Comparison of ENCODE assay signal across 18 mouse cellular contexts in the genomic region with DNA sequence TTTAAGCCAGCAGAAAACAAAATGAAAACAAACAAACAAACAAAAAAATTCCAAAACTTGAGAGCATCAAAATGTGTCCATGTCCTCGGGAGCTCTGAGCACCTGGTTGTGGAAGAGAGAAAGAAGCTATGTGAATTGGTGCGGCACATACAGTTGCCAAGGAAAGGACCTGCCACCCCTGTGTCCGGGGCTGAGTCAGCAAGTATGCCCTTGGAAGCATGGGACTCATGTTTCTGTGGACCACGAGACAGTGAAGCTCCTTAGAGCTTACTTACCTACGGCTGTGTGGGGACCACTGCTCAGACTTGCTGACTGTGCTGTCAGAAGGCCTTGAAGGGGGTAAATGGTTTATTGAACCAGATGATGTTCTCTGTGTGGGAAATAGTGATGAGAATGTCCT. TPM values are rescaled to one million over a fixed set of nuclear protein-coding genes. Genes with fewer than 3 reads are reported as not detected.
DNase-seq lines count a peak whose midpoint lies in the region; ATAC-seq and TF ChIP-seq lines count a peak whose summit lies in the region.
"Had no signal": no experiment of that assay in that cellular context is flagged by ENCODE, and none has a peak within 500 bp of the region (broad histone marks: within the 10 kb centered on the region; RNA-seq: fewer than 3 reads in every experiment).

No protein-coding gene starts in this region.

- no peak for TF ChIP-seq CTCF in bone marrow macrophage, adult 2 months (IDR thresholded peaks at IDR 0.05; ENCODE audit: low read depth, low read length)

- no peak overlapping the region for H3K4me2 ChIP-seq in liver, embryonic 12.5 days
- H3K4me2 ChIP-seq: embryonic facial prominence, embryonic 12.5 days; forebrain, embryonic 15.5 days; heart, embryonic 13.5 days; hindbrain, embryonic 15.5 days had no signal

- peaks cover 98% of the 10 kb centered on the region for H3K79me2 ChIP-seq in macrophage (ENCODE audit: inconsistent target)

- H3K9me3 ChIP-seq in liver, embryonic 12.5 days (replicated peaks) = no peaks in the 10 kb centered on the region
- H3K9me3 ChIP-seq: embryonic facial prominence, embryonic 12.5 days; forebrain, embryonic 15.5 days; heart, embryonic 13.5 days; hindbrain, embryonic 15.5 days had no signal

- H3K27me3 ChIP-seq in liver, embryonic 12.5 days (replicated peaks) = no peaks in the 10 kb centered on the region
- H3K27me3 ChIP-seq: embryonic facial prominence, embryonic 12.5 days; forebrain, embryonic 15.5 days; heart, embryonic 13.5 days; hindbrain, embryonic 15.5 days had no signal

- H3K36me3 ChIP-seq in liver, embryonic 12.5 days = peaks cover 28% of the 10 kb centered on the region
- H3K36me3 ChIP-seq in macrophage (ENCODE audit: inconsistent target) = no peaks in the 10 kb centered on the region

- H3K27ac ChIP-seq in liver, embryonic 12.5 days = peak overlapping the region; percentile 93; the same call in 1 of the 2 replicates
- H3K27ac ChIP-seq in bone marrow macrophage, adult 2 months (ENCODE audit: insufficient read depth, low read depth, low read length) = peak overlapping the region; percentile 1; the same call in 1 of the 2 replicates
- H3K27ac ChIP-seq in macrophage = 0 out of 2 replicates have a peak overlapping the region, but pooled peaks have one; percentile 5
- H3K27ac ChIP-seq: embryonic facial prominence, embryonic 12.5 days; forebrain, embryonic 15.5 days; heart, embryonic 13.5 days; hindbrain, embryonic 15.5 days had no signal

- 82% methylated on average over 5 of the region's 5 CpGs for WGBS in liver, embryonic 12.5 days (ENCODE audit: insufficient replicate concordance)
- 85% methylated on average over 5 of the region's 5 CpGs for WGBS in macrophage (ENCODE audit: missing documents)

- no peak for ATAC-seq in liver, embryonic 12.5 days
- ATAC-seq: forebrain, embryonic 15.5 days; intestine, embryonic 16.5 days had no signal

- peaks cover 57% of the 10 kb centered on the region for H3K4me1 ChIP-seq in liver, embryonic 12.5 days
- peaks cover 51% of the 10 kb centered on the region for H3K4me1 ChIP-seq in bone marrow macrophage, adult 2 months (ENCODE audit: control insufficient read depth, insufficient read depth, low read length)
- H3K4me1 ChIP-seq: forebrain, embryonic 15.5 days had no signal

- peak; percentile 32 for DNase-seq in adrenal gland, postnatal 14 days
- no peak for DNase-seq in adrenal gland, adult 18-20 months (ENCODE audit: low spot score in 2 of 2)
- DNase-seq in liver = no peak
- no peak for DNase-seq in layer of hippocampus, adult 9-11 months
- DNase-seq in lung, postnatal 14 days = no peak
- DNase-seq: cerebellum, adult 11 months; cerebellum, adult 9-10 months; cerebellum, postnatal 25 days; gastrocnemius, postnatal 10 days; heart, postnatal 36 days had no signal

- no peak overlapping the region for H3K4me3 ChIP-seq in liver, embryonic 12.5 days
- no peak overlapping the region for H3K4me3 ChIP-seq in bone marrow macrophage, adult 2 months (ENCODE audit: insufficient read depth, low read length)
- no peak overlapping the region for H3K4me3 ChIP-seq in macrophage (ENCODE audit: inconsistent target)
- H3K4me3 ChIP-seq: embryonic facial prominence, embryonic 12.5 days; forebrain, embryonic 15.5 days; heart, embryonic 13.5 days; hindbrain, embryonic 15.5 days had no signal

- TF ChIP-seq POLR2A in bone marrow macrophage, adult 2 months (IDR thresholded peaks at IDR 0.05; ENCODE audit: borderline replicate concordance, low read depth, low read length) = no peak

- no peak overlapping the region for H3K9ac ChIP-seq in liver, embryonic 12.5 days
- H3K9ac ChIP-seq: embryonic facial prominence, embryonic 12.5 days; forebrain, embryonic 15.5 days; heart, embryonic 13.5 days; hindbrain, embryonic 15.5 days had no signal

RNA-seq across cellular contexts. Expression of gene Fbxo42, which starts 16.0 kb away (rescaled TPM):
- total RNA-seq in adrenal gland, postnatal 14 days (2021) = 21.7 and 23.5 TPM in 2 replicates
- 10 to 100 TPM; 21.1 to 23.1 TPM for total RNA-seq in adrenal gland, adult 18-20 months (2021)
- 21.6 and 26.0 TPM in 2 replicates for polyA plus RNA-seq in liver, embryonic 12.5 days (2016; fragmentation: Nextera tagmentation; extraction: Ambion mirVana)
- polyA plus RNA-seq in bone marrow macrophage, adult 2 months (2012; ENCODE audit: insufficient read depth, insufficient read length, missing spikeins) = 22.0 and 28.2 TPM in 2 replicates
- 10 to 100 TPM; 16.8 to 42.5 (median 23.5) TPM for total RNA-seq in macrophage (2018; cell fraction: chromatin; rRNA removed)
- 10 to 100 TPM; 13.5 to 25.0 (median 18.3) TPM for total RNA-seq in macrophage (2018; cell fraction: cytosol; rRNA removed)
- total RNA-seq in macrophage (2018; cell fraction: nucleus; rRNA removed) = 10 to 100 TPM; 15.7 to 46.5 (median 23.1) TPM
- polyA plus RNA-seq in macrophage (2018) = 11.6 to 18.7 TPM (median 16.1 TPM) in 3 replicates

RNA-seq across cellular contexts. Expression of gene Szrd1, which starts 24.2 kb away (rescaled TPM):
- total RNA-seq in adrenal gland, postnatal 14 days (2021) = 105 and 107 TPM in 2 replicates
- 100 to 1,000 TPM; 109 to 127 TPM for total RNA-seq in adrenal gland, adult 18-20 months (2021)
- polyA plus RNA-seq in liver, embryonic 12.5 days (2016; fragmentation: Nextera tagmentation; extraction: Ambion mirVana) = 21.3 and 22.1 TPM in 2 replicates
- 105 and 129 TPM in 2 replicates for polyA plus RNA-seq in bone marrow macrophage, adult 2 months (2012; ENCODE audit: insufficient read depth, insufficient read length, missing spikeins)
- total RNA-seq in macrophage (2018; cell fraction: chromatin; rRNA removed) = 10 to 100 TPM; 23.6 to 59.4 (median 36.0) TPM
- 100 to 1,000 TPM in 2 of 26 experiments, 10 to 100 TPM in 24; 75.1 to 105 (median 85.7) TPM for total RNA-seq in macrophage (2018; cell fraction: cytosol; rRNA removed)
- total RNA-seq in macrophage (2018; cell fraction: nucleus; rRNA removed) = 10 to 100 TPM; 37.3 to 81.8 (median 59.9) TPM
- 80.7 to 108 TPM (median 104 TPM) in 3 replicates for polyA plus RNA-seq in macrophage (2018)

RNA-seq across cellular contexts. Expression of gene Rsg1, which starts 50.0 kb away (rescaled TPM):
- 1.1 and 1.8 TPM in 2 replicates for total RNA-seq in adrenal gland, postnatal 14 days (2021)
- 1 to 10 TPM in 1 of 2 experiments, under 1 TPM in 1; 0.93 to 1.4 TPM for total RNA-seq in adrenal gland, adult 18-20 months (2021)
- 3.3 and 3.5 TPM in 2 replicates for polyA plus RNA-seq in liver, embryonic 12.5 days (2016; fragmentation: Nextera tagmentation; extraction: Ambion mirVana)
- 0.92 and 1.9 TPM in 2 replicates for polyA plus RNA-seq in bone marrow macrophage, adult 2 months (2012; ENCODE audit: insufficient read depth, insufficient read length, missing spikeins)
- 1 to 10 TPM in 9 of 26 experiments, under 1 TPM in 7, not detected in 10; 0.67 to 2.2 (median 1.1) TPM for total RNA-seq in macrophage (2018; cell fraction: chromatin; rRNA removed)
- total RNA-seq in macrophage (2018; cell fraction: cytosol; rRNA removed) = under 1 TPM in 22 of 26 experiments, not detected in 4; 0.10 to 0.62 (median 0.39) TPM
- 1 to 10 TPM in 8 of 26 experiments, under 1 TPM in 7, not detected in 11; 0.46 to 3.4 (median 1.0) TPM for total RNA-seq in macrophage (2018; cell fraction: nucleus; rRNA removed)
- 0.22 to 1.3 TPM in 2 of 3 replicates, not detected in the other for polyA plus RNA-seq in macrophage (2018)

Comparison
In these comparisons a context has a peak if more than half of its experiments do, and no peak if none do; other contexts are left out.
1. H3K27ac ChIP-seq: peak in every context shown above with its lines; median percentile 93 in liver, embryonic 12.5 days; 5 in macrophage; 1 in bone marrow macrophage, adult 2 months.